Mouse (Mus musculus): ENCODE data around the gene Fbll1.
A peak's percentile ranks its signal among the peaks of the same experiment; 100 is the strongest.

GRCm38 (mm10) chr11:35837156-35838126 lies 38.8 kb upstream of the Fbll1 start:
- TF ChIP-seq CTCF (IDR thresholded peaks at IDR 0.05) (peak; percentile 6; the same call in 1 of the 2 replicates), EP300 (IDR thresholded peaks at IDR 0.05) (no peak)

All from lung, postnatal 0 days (tissue).